Mouse (Mus musculus): ENCODE results near the gene Abhd14a. TPM values are rescaled to one million over a fixed set of nuclear protein-coding genes. Genes with fewer than 3 reads are reported as not detected.

The Abhd14a gene
- polyA plus RNA-seq, 1 experiment from 2014 or later = 41.9 TPM

DNA sequence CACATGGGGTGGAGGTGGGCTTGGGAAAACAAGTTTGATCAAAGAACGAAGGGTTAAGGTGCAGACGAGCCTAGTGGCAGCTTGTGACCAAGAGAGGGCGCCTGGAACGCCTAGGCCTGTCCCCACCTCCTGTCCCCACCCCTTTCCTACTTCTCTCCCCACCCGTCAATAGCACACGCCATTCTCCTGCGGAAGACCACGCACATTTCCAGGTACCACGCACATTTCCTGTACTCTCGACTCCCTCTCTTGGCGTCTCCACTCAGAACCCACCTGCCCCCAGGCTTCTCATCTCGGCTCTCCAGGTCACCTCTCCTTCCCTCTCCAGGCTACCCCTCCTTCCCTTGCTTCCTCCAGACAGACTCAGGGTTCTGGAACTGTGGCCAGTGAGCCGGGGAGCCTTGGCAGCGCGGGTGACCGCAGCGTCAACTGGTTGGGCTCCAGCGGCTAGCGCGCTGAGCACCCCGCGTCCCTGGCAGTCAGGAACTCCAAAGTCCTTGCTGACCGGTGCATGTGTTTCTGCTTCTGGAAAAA, 1.1 kb upstream of the Abhd14a start:
- Histone ChIP-seq H3K27me3 (ENCODE audit: control insufficient read depth, insufficient read depth, low read length) (no peaks in the 10 kb centered on the region), H3K9ac (replicated peaks; ENCODE audit: low read length) (peak overlapping the region; percentile 47), H3K4me3 (ENCODE audit: low read depth, low read length) (peak overlapping the region; percentile 44), H3K27ac (replicated peaks; ENCODE audit: low read depth, low read length) (no peak overlapping the region), H3K36me3 (replicated peaks; ENCODE audit: control insufficient read depth, insufficient read depth, low read depth, low read length) (no peaks in the 10 kb centered on the region), H3K4me2 (ENCODE audit: low read depth, low read length) (peak overlapping the region; percentile 83), H3K4me1 (ENCODE audit: control insufficient read depth, insufficient read depth, low read length) (peaks cover 12% of the 10 kb centered on the region), H3K9me3 (replicated peaks; ENCODE audit: control insufficient read depth, low read length) (no peaks in the 10 kb centered on the region)
- 2% methylated on average over 23 of the region's 23 CpGs for WGBS
- DNase-seq (ENCODE audit: low spot score) (peak; percentile 82), ATAC-seq (replicated peaks; ENCODE audit: insufficient number of reproducible peaks, low FRiP score, low TSS enrichment, low read depth) (peak; percentile 44)

DNA sequence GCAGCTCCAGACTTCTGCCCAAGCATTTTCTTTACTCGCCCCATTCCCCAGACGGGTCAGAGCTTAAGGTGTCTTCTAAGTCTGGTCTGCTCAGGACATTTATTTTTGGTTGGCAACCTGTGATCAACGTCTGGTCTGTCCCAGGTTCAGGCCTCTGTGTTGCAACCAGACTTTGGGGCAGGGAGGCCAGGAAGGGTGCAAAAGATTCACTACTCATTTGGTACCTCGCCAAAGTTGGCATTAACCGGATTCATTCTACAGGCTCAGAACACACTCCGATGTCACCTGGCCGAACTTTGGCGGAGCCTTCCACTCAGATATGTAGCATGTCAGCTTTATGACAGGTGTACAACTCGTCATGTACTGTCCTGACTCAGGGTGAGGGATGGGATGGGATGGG, 473 bp upstream of the Abhd14a start:
- Histone ChIP-seq H3K4me3 (ENCODE audit: low read depth, low read length) (no peak overlapping the region; the same call in 1 of the 2 replicates), H3K9ac (replicated peaks; ENCODE audit: low read length) (0 out of 2 replicates have a peak overlapping the region, but pooled peaks have one; percentile 15)
- 41% methylated on average over 9 of the region's 9 CpGs for WGBS

DNA sequence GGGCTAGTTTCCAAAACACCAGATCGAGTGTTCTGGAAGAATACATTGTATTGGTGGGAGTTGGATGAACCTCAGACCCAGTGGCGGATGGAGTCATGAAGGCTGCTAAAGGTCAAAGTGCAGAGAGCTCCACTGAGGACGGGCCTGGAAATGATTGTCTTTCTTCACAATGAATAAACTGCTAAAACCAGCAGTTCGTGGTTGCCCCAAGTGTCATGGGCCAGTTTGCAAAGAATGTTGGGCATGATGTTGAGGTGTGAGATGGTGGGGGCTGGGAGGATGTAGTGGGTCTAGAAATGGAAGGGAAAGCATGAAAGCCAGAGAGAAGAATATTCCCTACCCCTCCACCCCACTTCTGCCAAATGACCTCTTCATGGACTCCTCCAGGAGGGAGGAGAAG, 2.6 kb downstream of the Abhd14a start:
- 63% methylated on average over 4 of the region's 4 CpGs for WGBS
- DNase-seq (ENCODE audit: low spot score) (no peak), ATAC-seq (replicated peaks; ENCODE audit: insufficient number of reproducible peaks, low FRiP score, low TSS enrichment, low read depth) (no peak)
- H3K9ac ChIP-seq (replicated peaks; ENCODE audit: low read length) = no peak overlapping the region
- H3K27me3 ChIP-seq (ENCODE audit: control insufficient read depth, insufficient read depth, low read length) = no peaks in the 10 kb centered on the region
- H3K4me1 ChIP-seq (ENCODE audit: control insufficient read depth, insufficient read depth, low read length) = peaks cover 9% of the 10 kb centered on the region
- no peaks in the 10 kb centered on the region for H3K36me3 ChIP-seq (replicated peaks; ENCODE audit: control insufficient read depth, insufficient read depth, low read depth, low read length)
- H3K4me2 ChIP-seq (ENCODE audit: low read depth, low read length) = no peak overlapping the region
- no peaks in the 10 kb centered on the region for H3K9me3 ChIP-seq (replicated peaks; ENCODE audit: control insufficient read depth, low read length)
- no peak overlapping the region for H3K4me3 ChIP-seq (ENCODE audit: low read depth, low read length)
- H3K27ac ChIP-seq (replicated peaks; ENCODE audit: low read depth, low read length) = no peak overlapping the region

More for the DNA sequence above, 473 bp upstream of the Abhd14a start:
- DNase-seq (ENCODE audit: low spot score) = no peak
- Histone ChIP-seq H3K27me3 (ENCODE audit: control insufficient read depth, insufficient read depth, low read length) (no peaks in the 10 kb centered on the region), H3K27ac (replicated peaks; ENCODE audit: low read depth, low read length) (no peak overlapping the region), H3K9me3 (replicated peaks; ENCODE audit: control insufficient read depth, low read length) (no peaks in the 10 kb centered on the region), H3K36me3 (replicated peaks; ENCODE audit: control insufficient read depth, insufficient read depth, low read depth, low read length) (no peaks in the 10 kb centered on the region), H3K4me1 (ENCODE audit: control insufficient read depth, insufficient read depth, low read length) (peaks cover 12% of the 10 kb centered on the region), H3K4me2 (ENCODE audit: low read depth, low read length) (peak overlapping the region; percentile 72)
- no peak; the same call in 1 of the 2 replicates for ATAC-seq (replicated peaks; ENCODE audit: insufficient number of reproducible peaks, low FRiP score, low TSS enrichment, low read depth)

DNA sequence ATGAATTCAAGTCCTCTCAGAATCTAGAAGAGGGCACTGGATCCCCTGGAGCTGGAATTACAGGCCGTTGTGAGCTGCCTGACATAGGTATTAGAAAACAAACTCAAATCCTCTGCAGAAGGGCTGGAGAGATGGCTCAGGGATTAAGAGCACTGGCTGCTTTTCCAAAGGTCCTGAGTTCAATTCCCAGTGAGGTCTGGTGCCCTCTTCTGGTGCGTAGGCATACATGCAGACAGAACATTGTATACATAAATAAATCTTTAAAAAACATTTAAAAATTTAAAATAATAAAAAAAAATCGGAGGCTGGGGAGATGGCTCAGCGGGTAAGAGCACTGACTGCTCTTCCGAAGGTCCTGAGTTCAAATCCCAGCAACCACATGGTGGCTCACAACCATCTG, 4.8 kb downstream of the Abhd14a start:
- Histone ChIP-seq H3K9ac (replicated peaks; ENCODE audit: low read length) (no peak overlapping the region), H3K27me3 (ENCODE audit: control insufficient read depth, insufficient read depth, low read length) (no peaks in the 10 kb centered on the region), H3K27ac (replicated peaks; ENCODE audit: low read depth, low read length) (no peak overlapping the region), H3K4me1 (ENCODE audit: control insufficient read depth, insufficient read depth, low read length) (peaks cover 7% of the 10 kb centered on the region), H3K36me3 (replicated peaks; ENCODE audit: control insufficient read depth, insufficient read depth, low read depth, low read length) (no peaks in the 10 kb centered on the region), H3K4me3 (ENCODE audit: low read depth, low read length) (no peak overlapping the region), H3K4me2 (ENCODE audit: low read depth, low read length) (no peak overlapping the region), H3K9me3 (replicated peaks; ENCODE audit: control insufficient read depth, low read length) (no peaks in the 10 kb centered on the region)
- DNase-seq (ENCODE audit: low spot score) (no peak), ATAC-seq (replicated peaks; ENCODE audit: insufficient number of reproducible peaks, low FRiP score, low TSS enrichment, low read depth) (no peak)
- WGBS = 77% methylated on average over 5 of the region's 5 CpGs

DNA sequence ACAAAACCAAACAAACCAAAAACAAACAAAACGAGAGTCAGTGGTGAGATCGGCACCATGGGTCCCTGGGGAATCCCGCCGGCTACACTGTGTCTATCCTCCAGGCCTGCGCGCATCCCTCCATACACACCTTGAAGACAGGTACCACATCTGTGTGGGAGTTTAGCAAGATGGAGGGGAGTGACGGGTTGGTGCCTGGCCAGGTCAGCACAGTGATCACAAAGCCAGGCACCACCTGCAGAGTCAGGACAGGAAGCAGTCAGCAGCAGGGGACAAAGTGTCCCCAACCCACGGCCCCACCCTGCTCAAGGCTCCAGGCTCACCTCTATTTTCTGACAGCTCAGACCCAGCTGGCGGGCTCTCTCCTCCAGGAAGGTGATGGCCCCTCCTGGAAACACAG, 10.9 kb downstream of the Abhd14a start:
- H3K27ac ChIP-seq (replicated peaks; ENCODE audit: low read depth, low read length) = no peak overlapping the region
- ATAC-seq (replicated peaks; ENCODE audit: insufficient number of reproducible peaks, low FRiP score, low TSS enrichment, low read depth) (no peak), DNase-seq (ENCODE audit: low spot score) (no peak)
- 85% methylated on average over 9 of the region's 9 CpGs for WGBS
- no peak overlapping the region for H3K9ac ChIP-seq (replicated peaks; ENCODE audit: low read length)
- H3K4me2 ChIP-seq (ENCODE audit: low read depth, low read length) = no peak overlapping the region
- peaks cover 4% of the 10 kb centered on the region; the same call in 1 of the 2 replicates for H3K4me1 ChIP-seq (ENCODE audit: control insufficient read depth, insufficient read depth, low read length)
- no peaks in the 10 kb centered on the region for H3K27me3 ChIP-seq (ENCODE audit: control insufficient read depth, insufficient read depth, low read length)
- peaks cover 10% of the 10 kb centered on the region for H3K36me3 ChIP-seq (replicated peaks; ENCODE audit: control insufficient read depth, insufficient read depth, low read depth, low read length)
- H3K9me3 ChIP-seq (replicated peaks; ENCODE audit: control insufficient read depth, low read length) = no peaks in the 10 kb centered on the region
- H3K4me3 ChIP-seq (ENCODE audit: low read depth, low read length) = no peak overlapping the region

DNA sequence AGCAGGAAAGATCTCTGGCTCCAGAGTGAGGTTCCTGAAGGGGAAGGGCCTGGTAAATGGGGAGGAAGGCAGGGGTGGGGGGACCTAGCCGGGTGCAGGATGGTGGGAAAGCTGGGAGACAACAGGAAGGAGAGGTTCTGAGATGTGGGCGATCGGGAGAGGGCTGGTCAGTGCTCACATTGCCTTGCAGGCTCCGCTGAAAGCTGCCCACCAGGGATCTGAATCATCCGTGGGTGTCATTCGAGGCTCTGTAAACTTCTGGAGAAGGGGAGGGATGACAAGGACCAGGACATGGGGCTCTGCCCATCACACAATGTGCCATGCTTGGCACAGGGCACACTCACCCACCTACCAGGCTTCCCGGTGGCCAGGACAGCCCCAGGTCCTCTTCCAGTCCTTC, 14.1 kb downstream of the Abhd14a start:
- H3K4me1 ChIP-seq (ENCODE audit: control insufficient read depth, insufficient read depth, low read length) = no peaks in the 10 kb centered on the region
- no peak for DNase-seq (ENCODE audit: low spot score)
- no peak overlapping the region for H3K9ac ChIP-seq (replicated peaks; ENCODE audit: low read length)
- WGBS = 73% methylated on average over 7 of the region's 7 CpGs
- peaks cover 10% of the 10 kb centered on the region for H3K36me3 ChIP-seq (replicated peaks; ENCODE audit: control insufficient read depth, insufficient read depth, low read depth, low read length)
- H3K4me3 ChIP-seq (ENCODE audit: low read depth, low read length) = no peak overlapping the region
- no peak for ATAC-seq (replicated peaks; ENCODE audit: insufficient number of reproducible peaks, low FRiP score, low TSS enrichment, low read depth)
- H3K9me3 ChIP-seq (replicated peaks; ENCODE audit: control insufficient read depth, low read length) = no peaks in the 10 kb centered on the region
- no peak overlapping the region for H3K4me2 ChIP-seq (ENCODE audit: low read depth, low read length)
- H3K27ac ChIP-seq (replicated peaks; ENCODE audit: low read depth, low read length) = no peak overlapping the region
- no peaks in the 10 kb centered on the region for H3K27me3 ChIP-seq (ENCODE audit: control insufficient read depth, insufficient read depth, low read length)

DNA sequence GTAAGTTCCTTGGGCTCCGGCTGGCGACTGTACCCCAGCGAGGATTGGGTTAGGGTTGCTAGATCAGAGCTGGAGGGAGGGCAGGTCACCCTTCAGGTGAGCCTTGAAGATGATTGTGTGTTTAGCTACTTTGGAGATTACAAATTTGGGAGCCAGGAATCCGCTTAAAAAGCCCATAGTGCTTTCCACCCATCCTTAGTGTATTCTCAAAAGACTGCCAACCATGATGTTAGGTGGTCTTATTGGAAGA, 17.5 kb downstream of the Abhd14a start:
- peaks cover 10% of the 10 kb centered on the region for H3K36me3 ChIP-seq (replicated peaks; ENCODE audit: control insufficient read depth, insufficient read depth, low read depth, low read length)

DNA sequence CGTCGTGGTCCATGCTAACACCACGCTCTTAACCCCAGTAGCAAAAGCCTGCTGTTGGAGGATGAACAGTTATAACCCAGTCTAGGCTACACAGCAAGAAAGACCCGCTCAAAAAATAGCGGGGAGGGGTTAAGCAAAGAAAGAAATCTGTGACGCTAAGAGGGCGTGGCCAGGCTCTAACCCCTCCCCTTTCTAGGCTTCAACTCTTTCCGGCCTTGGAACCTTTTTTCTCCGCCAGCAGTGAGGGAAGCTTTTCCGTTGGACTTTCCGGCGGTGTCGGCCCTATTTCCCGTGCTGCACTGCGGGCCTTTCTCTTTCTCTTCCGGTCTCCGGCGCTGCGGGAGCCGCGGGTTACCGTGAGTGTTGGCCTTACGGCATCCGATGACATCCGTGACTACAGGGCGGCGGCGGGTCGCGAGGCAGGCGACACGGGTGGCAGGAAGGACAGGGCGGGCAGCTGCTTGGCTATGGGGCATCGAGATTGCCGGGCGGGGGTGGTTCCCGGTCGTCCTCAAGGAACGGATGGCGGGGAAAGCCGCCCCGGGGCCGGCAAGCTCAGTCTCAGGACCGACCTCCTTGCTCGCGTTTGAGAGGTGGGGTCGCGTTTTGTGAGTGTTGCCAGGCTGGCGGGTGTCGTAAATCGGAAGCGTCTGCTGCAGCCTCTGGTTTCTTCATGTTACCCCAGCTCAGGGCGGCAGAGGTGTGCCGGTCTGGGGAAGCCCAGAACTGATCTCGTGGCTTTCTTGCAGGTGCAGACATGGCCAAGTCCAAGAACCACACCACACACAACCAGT, 18.1 kb downstream of the Abhd14a start, which contains the start of gene Rpl29:
Gene Rpl29, plus strand, starts transcription at position 234 of the 794 bp plus-strand sequence.
- Histone ChIP-seq H3K4me3 (ENCODE audit: low read depth, low read length) (peak within 1 kb of the TSS; percentile 93), H3K4me1 (ENCODE audit: control insufficient read depth, insufficient read depth, low read length) (no peaks in the 10 kb centered on the region), H3K9ac (replicated peaks; ENCODE audit: low read length) (peak within 1 kb of the TSS; percentile 93), H3K27ac (replicated peaks; ENCODE audit: low read depth, low read length) (peak within 1 kb of the TSS; percentile 91), H3K9me3 (replicated peaks; ENCODE audit: control insufficient read depth, low read length) (no peaks in the 10 kb centered on the region), H3K27me3 (ENCODE audit: control insufficient read depth, insufficient read depth, low read length) (no peaks in the 10 kb centered on the region), H3K4me2 (ENCODE audit: low read depth, low read length) (peak within 1 kb of the TSS; percentile 70), H3K36me3 (replicated peaks; ENCODE audit: control insufficient read depth, insufficient read depth, low read depth, low read length) (peaks cover 10% of the 10 kb centered on the region)
- ATAC-seq (replicated peaks; ENCODE audit: insufficient number of reproducible peaks, low FRiP score, low TSS enrichment, low read depth) = peak; percentile 90
- peak; percentile 99 for DNase-seq (ENCODE audit: low spot score)
- under 1% methylated on average over 55 of the region's 55 CpGs for WGBS

More for the DNA sequence above, 17.5 kb downstream of the Abhd14a start:
- Histone ChIP-seq H3K27ac (replicated peaks; ENCODE audit: low read depth, low read length) (peak overlapping the region; percentile 91), H3K27me3 (ENCODE audit: control insufficient read depth, insufficient read depth, low read length) (no peaks in the 10 kb centered on the region), H3K9me3 (replicated peaks; ENCODE audit: control insufficient read depth, low read length) (no peaks in the 10 kb centered on the region), H3K4me2 (ENCODE audit: low read depth, low read length) (peak overlapping the region; percentile 57), H3K4me1 (ENCODE audit: control insufficient read depth, insufficient read depth, low read length) (no peaks in the 10 kb centered on the region), H3K9ac (replicated peaks; ENCODE audit: low read length) (peak overlapping the region; percentile 93), H3K4me3 (ENCODE audit: low read depth, low read length) (peak overlapping the region; percentile 93)
- 0% methylated on average over 4 of the region's 4 CpGs for WGBS
- ATAC-seq (replicated peaks; ENCODE audit: insufficient number of reproducible peaks, low FRiP score, low TSS enrichment, low read depth) (no peak), DNase-seq (ENCODE audit: low spot score) (no peak)
